Mouse (Mus musculus) cerebellum, adult 18-20 months (tissue): ENCODE results near the gene Prok2.

Experiments used
- DNase-seq, 2 experiments: peaks; one replicate each; pipeline ENCODE4 v3.0.0; 2021

Gene Prok2

DNA sequence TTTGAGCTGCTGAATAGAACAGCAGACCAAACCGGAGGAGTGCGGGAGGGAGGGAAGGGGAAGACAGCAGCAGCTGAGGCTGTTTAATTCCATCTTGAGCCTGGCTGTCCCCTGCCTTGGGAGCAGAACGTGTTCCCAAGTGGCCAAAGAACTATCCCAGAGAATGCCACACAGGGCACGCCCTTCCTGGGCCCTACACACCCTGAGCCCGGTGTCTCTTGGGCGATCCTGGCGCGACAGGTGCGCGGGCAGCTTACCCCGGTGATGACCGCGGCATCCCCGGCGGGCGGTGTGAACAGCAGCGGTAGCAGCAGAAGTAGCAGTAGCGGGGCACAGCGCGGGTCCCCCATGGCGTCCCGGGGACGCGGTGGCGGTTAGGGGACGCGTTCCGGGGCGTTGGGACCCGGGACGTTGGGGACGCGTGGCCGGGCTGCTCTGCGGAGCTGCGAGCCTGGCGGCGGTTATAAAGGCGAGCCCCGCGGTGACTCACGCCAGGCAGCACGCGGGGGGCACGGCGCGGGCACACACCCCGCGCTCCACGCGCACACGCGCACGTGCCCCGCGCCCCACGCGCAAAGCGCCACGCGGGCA, at the start of gene Prok2:
Gene Prok2 (minus strand): TSS at position 422 of the 591 bp plus-strand sequence.
- peak in 1 of 2 experiments; percentile 5 for DNase-seq

DNA sequence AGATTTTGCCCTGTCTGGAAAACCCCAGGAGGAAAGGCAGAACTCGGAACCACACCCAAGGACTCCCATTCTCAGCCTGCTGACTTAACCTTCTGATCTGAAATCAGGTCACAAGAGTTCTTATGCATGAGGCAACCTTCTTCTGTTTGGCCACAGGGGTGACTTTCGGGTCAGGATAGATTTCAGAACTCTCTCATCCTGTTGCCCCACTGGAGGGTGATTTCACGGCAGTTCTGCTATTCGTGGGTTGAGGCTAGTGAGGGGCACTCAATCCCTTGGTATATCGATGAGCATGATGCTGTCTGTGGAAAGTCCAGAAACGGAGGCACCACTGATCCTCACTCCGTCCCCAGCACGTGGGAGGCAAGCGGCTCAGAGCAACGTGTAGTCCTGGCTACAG, 48.5 kb upstream of the Prok2 start:
- no peak for DNase-seq

DNA sequence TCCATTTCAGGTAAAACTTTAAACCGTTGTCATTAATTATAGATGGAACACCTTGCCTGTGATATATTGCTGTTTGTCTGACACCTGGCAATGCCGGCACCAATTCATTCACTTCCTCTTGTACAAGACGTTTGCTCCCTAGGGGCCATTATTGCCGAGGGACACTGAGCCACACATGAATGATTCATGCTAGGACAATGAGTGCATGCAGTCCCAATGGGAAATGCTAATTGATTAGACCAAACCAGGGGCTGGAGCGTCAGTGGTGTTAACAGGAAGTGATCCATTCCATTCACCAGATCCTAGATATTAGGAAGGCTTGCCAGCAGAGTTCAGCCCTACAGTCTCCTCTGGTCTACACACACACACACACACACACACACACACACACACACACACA, 42.3 kb upstream of the Prok2 start:
- DNase-seq: no peak

DNA sequence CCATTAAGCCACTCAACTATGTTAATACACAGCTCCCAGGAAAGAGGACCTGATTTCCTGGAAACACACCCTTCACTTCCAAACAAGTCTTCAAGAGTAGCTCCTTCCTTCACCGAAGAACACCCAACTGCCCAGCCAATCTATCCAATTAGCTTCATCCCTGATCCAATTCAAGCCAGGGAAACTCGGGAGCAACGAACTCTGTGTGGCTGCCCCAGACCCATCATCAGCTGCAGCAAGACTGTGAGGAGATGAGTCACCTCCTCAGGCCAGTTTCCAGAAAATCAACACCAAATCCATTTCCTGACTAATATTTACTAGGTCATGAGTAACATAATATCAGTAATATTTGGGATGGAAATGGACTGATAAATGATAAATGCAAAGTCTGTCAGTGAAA, 38.7 kb upstream of the Prok2 start:
- no peak for DNase-seq

DNA sequence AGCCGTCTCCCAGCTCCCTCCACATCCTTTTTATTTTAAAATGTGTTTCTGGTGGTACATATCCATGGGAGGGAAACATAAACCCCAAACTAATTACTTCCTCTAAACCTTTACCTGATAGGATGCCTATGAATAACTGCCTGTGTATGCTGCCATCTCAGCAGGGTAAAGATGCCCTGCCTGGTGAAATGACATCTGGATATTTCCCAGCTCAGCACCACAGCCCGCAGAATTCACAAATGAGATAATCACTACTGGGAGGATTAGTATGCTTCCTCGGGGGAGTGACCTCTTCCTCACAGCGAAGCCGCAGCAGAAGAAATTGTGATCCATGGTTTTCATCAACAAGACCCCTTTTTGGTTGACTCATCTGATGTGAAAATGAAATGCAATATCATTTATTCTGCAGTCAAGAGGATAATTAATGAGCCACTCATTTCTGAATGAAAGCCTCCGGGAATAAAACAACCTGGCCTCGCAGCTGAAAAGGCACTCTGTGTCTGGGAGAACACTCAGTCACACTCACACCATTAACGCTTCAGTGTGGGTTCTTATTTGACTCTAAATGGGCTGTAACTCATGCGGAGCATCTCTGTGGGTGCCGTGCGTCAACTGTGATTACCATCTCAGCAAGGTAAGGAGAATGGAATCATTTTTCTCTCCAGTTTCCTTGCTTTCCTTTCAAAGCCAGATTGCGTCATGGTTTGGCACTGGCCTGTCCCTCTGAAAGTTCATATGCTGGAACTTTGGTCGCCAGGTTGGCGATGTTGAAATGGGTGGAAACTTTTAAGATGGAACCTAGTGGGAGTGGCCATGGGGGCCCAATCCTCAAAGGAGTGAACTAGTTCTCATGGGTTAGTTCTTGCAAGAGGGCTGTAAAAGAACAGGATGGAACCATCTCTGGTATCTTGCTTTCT, 36.1 kb upstream of the Prok2 start:
- no peak for DNase-seq

DNA sequence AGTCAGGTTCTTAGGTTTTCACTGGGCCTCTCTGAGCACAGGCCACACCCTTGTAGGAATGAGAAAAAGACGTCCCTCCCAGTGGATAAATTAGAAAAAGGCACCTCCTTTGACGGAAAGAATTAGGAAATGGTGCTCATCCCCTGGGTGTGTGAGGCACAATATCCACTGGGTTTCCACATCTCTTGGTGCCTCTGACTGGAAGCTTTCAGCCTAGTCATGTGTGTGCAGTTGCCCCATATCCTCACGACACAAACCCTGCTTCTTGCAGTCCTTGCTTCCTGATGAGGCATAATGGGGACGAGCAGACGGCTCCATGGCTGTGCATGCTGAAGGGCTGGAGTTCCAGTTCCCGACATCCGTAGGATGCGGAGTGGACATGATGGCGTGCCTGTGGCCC, 29.9 kb upstream of the Prok2 start:
- DNase-seq: no peak

DNA sequence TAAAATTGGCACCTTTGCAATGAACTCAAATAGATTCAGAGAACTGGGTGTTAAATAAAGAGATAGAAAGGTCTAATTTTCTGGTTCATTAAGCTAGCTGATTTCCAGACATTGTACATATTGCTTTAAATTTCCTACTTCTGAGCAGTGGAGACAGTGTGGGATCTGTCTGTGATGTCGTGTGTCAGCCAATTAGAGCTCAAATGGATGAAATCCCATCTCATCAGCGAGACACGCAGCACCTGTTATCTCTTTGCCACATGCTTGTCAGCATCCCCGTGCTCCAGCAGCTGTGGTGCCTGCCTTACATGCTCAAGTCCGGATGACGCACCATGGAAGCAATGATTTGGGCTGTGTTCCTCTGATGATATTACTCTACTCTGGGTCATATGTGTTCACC, 25.1 kb upstream of the Prok2 start:
- DNase-seq: no peak

DNA sequence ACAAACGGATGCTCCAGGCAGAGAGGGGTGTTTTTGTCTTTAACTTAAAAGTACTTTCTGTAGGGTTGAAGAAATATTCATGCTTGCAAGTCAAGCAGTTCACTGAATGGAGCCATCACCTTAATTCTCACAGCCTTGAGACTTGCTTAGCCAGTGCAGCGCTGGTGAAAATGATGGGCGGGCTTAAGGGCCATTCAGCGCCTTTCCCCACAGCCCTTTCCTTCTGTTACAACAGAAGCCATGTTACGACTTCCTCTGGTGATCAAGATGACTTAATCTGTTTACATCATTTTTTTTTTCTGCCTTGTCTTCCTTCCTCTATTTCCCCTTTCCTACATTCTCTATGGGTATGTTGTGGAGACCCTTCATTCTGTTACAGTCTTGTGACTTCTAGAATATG, 20.1 kb upstream of the Prok2 start:
- DNase-seq: no peak

DNA sequence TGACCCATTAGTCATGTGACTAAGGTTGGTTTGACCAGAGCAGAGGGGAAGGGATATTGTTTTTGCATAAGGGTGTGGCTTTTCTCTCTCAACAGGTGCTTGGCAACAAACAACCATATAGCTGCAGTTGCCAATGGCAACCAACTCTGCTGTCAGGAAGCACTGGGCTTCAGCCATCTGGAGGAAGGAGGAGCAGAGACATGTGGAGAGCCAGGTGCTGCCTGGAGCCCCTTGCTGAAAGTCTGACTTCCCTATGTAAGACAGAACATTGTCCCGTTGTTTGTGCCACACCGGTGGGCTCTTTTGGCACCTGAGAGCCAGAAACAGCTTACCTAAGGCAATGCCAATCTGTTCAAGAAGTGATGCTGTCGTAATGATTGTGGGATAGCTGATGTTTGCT, 16.7 kb upstream of the Prok2 start:
- DNase-seq: no peak

DNA sequence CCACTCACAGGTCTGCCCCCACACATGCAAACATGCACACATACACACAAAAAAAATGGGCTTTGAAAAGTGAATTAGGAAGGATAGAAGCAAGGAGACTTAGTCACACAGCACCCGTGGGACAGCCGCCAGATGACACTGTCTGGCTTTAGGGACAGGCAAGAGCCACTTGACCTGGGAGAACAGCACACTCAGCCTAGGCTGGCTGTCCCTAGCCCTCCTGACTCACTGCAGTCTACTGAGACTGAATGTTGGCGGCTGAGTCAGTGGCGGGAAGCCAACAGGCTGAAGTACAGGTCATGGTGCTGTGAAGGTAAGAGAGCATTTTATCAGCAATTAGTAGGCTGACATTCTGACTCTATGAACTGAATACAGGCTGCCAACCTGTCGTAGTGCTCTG, 8.5 kb upstream of the Prok2 start:
- no peak for DNase-seq

DNA sequence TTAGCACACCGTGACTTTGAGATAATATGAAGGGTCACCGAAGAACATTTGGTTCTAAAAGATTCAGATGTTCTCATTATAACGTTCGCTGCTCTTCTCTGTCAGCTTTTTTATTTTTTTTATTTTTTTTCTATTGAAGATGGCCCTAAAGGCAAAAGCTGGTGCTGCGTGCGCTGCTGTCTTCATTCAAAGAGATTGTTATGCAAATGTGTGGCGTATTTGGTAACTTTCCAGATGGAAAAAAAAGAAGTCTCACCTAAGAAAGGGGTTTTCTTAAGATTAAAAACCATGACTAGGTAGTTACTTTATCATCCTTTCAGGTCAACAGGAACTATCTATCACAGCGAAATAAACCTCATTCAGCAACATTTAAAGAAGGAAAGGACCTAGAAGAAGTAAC, 6.5 kb upstream of the Prok2 start:
- no peak for DNase-seq

DNA sequence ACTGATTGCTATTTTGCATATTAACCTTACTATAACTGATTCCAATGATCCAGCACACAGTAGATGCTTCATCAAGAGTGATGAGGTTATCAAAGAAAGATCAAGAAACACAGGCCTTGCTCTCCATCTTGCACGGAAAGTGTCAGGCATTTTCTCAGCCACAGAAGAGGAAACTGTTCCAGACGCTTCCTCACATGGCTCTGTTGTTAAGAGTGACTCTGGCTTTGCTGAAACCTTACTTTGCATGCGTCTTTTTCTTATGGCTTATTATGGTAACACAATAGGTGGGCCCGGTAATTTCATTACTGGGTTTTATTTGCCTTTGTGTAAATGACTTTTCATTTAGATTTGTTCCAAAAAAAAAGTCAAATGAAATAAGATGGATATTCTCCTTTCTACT, 5.7 kb upstream of the Prok2 start:
- DNase-seq: no peak

DNA sequence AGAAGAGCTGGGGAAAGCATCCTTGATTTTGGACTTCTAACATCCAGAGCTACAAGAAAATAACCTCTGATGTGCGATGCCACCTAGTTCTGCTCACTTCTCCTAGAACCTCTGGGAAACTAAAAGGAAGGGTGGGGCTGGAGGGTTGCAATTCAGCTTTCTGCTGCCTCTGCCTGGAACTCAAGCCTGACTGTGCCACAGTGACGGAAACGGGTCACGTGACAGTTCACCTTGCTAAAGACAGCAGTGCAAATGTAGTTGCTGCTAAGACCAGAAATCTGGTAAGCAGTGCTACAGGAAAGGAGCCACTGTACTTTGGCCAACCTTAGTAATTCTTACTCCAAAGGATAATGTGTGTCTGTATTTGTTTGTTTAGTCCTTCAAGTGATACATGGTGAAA, 3.7 kb upstream of the Prok2 start:
- no peak for DNase-seq

DNA sequence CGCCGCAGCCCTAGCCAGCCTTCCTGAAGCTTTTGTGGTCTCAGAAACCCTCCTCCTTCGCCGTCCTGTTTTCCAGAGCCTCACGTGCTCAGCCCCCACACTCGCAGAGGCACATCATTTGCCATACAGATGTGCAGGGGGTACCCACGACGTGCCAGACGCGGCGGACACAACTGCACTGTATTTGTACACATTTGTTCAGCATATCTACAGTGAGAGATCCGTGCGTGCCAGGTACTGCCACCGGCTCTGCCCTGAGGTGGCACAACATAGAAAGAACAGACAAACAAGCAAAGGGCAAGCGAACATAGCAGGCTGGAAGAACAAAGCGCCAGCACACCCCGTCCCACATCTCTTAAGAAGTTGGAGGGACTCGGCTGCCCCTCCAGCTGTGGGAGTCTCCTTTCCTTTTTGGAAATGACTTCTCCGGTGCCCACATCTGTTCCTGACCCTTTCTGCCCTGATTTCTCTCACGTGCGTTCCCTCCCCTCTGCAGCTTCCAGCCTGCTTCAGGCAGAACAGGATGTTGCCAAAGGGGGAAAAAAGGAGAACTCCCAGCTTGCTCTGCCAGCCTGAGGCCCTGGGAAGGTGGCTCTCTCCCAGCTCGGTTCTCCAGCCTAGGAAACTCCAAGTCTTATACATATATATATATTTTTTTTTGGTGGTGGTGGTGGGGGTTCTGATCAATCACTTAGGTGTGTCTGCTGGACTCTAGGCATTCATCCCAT, 548 bp upstream of the Prok2 start:
- DNase-seq: no peak

DNA sequence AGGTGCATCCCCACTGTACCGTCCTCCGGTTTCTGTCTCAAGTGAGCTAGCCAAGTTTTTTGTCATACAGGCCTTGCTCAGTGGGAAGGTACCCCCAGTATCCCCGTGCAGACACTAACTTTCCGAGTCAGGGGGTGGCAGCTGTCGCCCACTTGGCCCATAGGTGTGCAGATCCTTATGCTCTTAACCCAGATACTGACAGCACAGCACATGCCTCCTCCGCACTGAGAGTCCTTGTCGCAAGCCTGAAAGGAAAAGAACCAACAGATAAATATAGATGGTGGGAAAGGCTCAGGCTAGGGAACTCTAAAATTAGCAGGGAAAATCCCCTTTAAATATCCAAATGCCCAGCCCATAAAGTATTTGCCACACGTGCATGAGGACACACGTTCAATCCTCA, 3.8 kb downstream of the Prok2 start:
- no peak for DNase-seq

DNA sequence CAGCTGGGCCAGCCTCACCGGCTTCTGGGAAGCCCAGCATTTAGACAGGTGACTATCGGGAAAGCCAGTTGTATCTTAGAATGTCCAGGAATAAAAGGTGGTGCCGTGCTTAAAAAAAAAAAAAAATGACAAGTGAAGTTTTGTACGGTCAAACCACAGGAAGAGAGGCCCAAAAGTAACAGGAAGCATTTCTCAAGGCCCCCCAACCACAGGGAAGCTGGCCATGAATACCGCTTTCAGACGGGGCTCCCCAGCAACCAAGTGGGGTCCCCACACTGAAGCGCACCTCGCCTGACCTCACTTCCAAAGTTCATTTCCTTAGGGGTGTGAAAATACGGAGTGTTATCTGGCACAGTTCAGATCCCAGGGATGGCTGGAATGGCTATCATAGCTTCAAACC, 5.2 kb downstream of the Prok2 start:
- DNase-seq: no peak

DNA sequence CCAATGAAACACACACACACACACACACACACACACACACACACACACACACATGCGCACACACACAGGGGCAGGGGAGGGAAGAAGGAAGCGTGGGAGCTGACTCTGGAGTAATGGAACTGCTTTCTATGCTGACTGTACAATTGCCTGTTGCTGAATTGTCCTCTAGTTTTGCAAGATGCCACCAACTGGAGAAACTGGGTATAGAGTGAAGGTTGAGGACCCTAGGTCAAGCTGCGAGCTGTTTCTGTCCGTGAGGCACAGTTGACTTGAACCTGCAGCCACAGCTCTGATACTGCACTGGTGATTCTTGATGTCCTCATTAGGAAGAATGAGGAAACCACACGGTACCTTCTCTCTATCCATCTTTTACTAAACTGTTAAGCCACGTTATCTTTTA, 10.3 kb downstream of the Prok2 start:
- DNase-seq: no peak

DNA sequence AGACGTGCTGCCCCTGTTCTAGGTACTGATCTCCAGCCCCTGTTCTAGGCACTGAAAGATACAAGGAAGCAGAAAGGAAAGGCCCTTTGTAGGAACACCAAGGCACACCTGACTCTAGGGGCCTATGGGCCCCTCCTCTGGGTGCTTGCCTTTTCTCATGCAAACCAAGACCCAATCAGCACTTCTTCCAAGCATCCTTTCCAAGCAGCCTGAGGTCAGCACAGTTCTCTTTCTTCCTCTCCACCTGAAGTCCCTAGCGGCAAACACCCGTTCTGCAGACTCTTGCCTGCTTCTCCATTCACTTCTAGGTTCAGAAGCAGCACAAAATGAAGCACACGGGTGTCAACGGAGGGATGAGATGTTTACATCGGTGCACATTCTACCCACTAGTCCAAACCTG, 11.0 kb downstream of the Prok2 start:
- DNase-seq: no peak

DNA sequence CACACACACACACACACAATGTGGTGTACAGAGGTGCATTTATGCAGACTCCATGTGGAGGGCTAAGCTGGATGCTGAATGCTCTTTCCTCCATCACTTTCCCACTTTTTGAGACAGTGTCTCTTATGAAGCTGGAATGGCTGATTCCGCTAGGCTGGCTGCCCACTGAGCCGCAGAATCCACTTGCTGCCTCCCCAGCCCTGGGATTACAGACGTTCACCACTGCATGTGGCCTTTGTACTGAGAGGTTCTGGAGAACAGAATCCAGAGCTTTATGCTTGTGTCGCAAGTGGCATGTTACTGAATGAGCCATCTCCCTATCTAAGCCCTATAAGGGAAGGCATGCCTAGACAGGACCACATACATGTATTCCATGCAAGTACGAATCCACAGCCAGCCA, 12.9 kb downstream of the Prok2 start:
- DNase-seq: no peak

DNA sequence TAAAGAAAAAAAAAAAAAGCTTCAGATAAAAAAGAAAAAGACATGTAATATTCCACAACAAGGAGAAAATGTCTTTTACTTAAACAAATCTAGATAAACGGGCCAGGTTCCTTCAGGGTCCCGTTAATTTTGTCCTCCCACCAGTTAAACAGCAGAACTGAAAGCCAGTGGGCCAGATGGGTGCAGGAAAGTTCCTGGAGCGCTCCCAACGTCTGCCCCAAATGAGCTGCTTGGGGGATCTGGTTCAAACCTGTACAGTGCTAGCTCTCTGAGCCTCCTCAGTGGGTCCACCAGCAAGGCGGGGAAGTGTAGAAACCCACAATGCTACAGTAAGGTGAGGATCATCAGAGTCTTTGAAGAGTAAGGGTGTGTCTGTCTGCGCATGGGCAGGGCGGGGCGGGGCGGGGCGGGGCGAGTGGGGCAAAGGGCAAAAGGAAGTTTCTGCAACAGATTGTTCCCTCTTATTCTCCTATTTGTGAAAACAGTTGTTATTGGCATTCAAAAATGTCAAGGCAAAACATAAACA, 14.6 kb downstream of the Prok2 start:
- DNase-seq: no peak

DNA sequence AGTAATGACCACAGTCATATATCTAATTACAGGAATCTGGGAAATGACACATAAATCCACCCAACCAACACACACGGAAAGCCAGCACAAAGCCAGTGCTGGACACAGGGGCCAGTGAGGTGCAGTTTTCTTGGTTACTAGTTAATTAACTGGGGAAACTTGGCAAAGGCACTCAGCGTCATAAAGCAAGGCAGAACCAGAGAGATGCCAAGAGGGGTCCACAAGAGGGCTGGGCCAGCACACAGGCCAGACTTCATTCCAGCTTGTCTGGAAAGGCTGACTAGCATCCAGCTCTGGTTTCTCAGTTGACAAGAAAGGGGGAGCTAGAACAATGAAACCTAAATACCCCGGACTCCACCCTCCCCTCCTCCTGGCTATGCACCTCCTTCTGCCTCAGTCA, 25.7 kb downstream of the Prok2 start:
- no peak for DNase-seq

DNA sequence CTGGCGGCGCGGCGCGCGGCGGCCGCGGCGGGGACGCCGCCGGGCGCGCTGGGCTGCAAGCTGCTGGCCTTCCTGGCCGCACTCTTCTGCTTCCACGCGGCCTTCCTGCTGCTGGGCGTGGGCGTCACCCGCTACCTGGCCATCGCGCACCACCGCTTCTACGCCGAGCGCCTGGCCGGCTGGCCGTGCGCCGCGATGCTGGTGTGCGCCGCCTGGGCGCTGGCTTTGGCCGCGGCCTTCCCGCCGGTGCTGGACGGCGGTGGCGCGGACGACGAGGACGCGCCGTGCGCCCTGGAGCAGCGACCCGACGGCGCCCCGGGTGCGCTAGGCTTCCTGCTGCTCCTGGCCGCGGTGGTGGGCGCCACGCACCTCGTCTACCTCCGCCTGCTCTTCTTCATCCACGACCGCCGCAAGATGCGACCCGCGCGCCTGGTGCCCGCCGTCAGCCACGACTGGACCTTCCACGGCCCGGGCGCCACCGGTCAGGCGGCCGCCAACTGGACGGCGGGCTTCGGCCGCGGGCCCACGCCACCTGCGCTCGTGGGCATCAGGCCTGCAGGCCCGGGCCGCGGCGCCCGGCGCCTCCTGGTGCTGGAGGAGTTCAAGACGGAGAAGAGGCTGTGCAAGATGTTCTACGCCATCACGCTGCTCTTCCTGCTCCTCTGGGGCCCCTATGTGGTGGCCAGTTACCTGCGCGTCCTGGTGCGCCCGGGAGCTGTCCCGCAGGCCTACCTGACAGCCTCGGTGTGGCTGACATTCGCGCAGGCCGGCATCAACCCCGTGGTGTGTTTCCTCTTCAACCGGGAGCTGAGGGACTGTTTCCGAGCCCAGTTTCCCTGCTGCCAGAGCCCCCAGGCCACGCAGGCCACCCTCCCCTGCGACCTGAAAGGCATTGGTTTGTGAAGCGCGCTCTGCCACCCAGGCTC, 33.0 kb downstream of the Prok2 start:
- DNase-seq: peak; percentile 26 to 73
